In genomic region chr14:99687062-99687806, GRCm38 (mm10) we compare ENCODE assay signal across 18 mouse cellular contexts.
"Had no signal": no experiment of that assay in that cellular context is flagged by ENCODE, and none has a peak within 500 bp of the region (broad histone marks: within the 10 kb centered on the region; RNA-seq: fewer than 3 reads in every experiment).

No protein-coding gene starts in this region.

- DNase-seq: gastrocnemius, adult 2 months; gastrocnemius, postnatal 10 days; gastrocnemius, postnatal 25 days; heart, adult 18-20 months; heart, postnatal 10 days; heart, postnatal 4 days; kidney, adult 18-20 months; kidney, adult 8-10 months; kidney, postnatal 10 days; kidney, postnatal 25 days; kidney, postnatal 4 days; layer of hippocampus, adult 9-11 months; layer of hippocampus, postnatal 36 days; left cerebral cortex, postnatal 4 days had no signal

- ATAC-seq: hindbrain, embryonic 16.5 days; inflammation-experienced regulatory T-cells, adult 6 months; intestine, embryonic 16.5 days; liver, embryonic 12.5 days had no signal
